Mouse (Mus musculus) myocyte (in vitro differentiated cells): ENCODE data around the gene Tmem176a. TPM values are rescaled to one million over a fixed set of nuclear protein-coding genes. Genes with fewer than 3 reads are reported as not detected.
"Not testable (repeated sequence)": the region's sequence is repeated elsewhere in the genome, so short reads cannot be mapped to it uniquely, and the experiment has no call there.

Experiments used
- H3K27me3 ChIP-seq: one replicate; pipeline ENCODE4 v1.6.1; 2011; ENCODE audit not compliant: control insufficient read depth, insufficient read depth, insufficient read length
- H3K36me3 ChIP-seq: one replicate; pipeline ENCODE4 v1.6.1; 2011; ENCODE audit not compliant: control insufficient read depth, insufficient read depth
- H3K4me2 ChIP-seq: one replicate; pipeline ENCODE4 v1.6.1; 2011; ENCODE audit warnings: low read depth, control low read depth
- H3K4me3 ChIP-seq: one replicate; pipeline ENCODE4 v1.5.1; 2011; ENCODE audit warnings: mild to moderate bottlenecking, control low read depth, moderate library complexity
- H3K79me2 ChIP-seq: one replicate; pipeline ENCODE4 v1.6.1; 2011; ENCODE audit not compliant: control insufficient read depth, insufficient read depth
- H3ac ChIP-seq: one replicate; pipeline ENCODE4 v1.6.1; 2011; ENCODE audit not compliant: control insufficient read depth, insufficient read length
- CEBPB ChIP-seq: IDR thresholded peaks from 2 replicates; pipeline ENCODE4 v1.6.1; 2011; ENCODE audit warnings: mild to moderate bottlenecking, moderate library complexity; ENCODE audit not compliant: poor library complexity, insufficient read depth, severe bottlenecking
- E2F4 ChIP-seq: IDR thresholded peaks from one replicate; pipeline ENCODE4 v1.6.1; 2011; ENCODE audit warnings: mild to moderate bottlenecking, control low read depth, moderate library complexity; ENCODE audit not compliant: insufficient read depth
- MAX ChIP-seq: IDR thresholded peaks from one replicate; pipeline ENCODE4 v1.6.1; 2011; ENCODE audit warnings: low read depth, mild to moderate bottlenecking, control low read depth
- MYOD1 ChIP-seq, 3 experiments: IDR thresholded peaks; one replicate each; pipeline ENCODE4 v1.6.1; 2011; ENCODE audit warnings: control low read depth in 2 of 3, low read depth in 2 of 3, mild to moderate bottlenecking in 2 of 3, moderate library complexity in 1 of 3; ENCODE audit not compliant: insufficient read length in 2 of 3, control insufficient read depth in 1 of 3
- MYOG ChIP-seq, 3 experiments: IDR thresholded peaks; one replicate each; pipeline ENCODE4 v1.6.1; 2011; ENCODE audit warnings: control low read depth in 2 of 3, low read depth in 2 of 3, mild to moderate bottlenecking in 2 of 3; ENCODE audit not compliant: insufficient read length in 2 of 3, control insufficient read depth in 1 of 3, insufficient read depth in 1 of 3
- POLR2A ChIP-seq: IDR thresholded peaks from one replicate; pipeline ENCODE4 v1.6.1; 2011; ENCODE audit warnings: low read depth, mild to moderate bottlenecking, control low read depth, moderate library complexity; ENCODE audit not compliant: insufficient read length
- POLR2AphosphoS2 ChIP-seq: IDR thresholded peaks from one replicate; pipeline ENCODE4 v1.6.1; 2011; ENCODE audit warnings: low read depth, control low read depth; ENCODE audit not compliant: insufficient read length
- REST ChIP-seq: IDR thresholded peaks from one replicate; pipeline ENCODE4 v1.6.1; 2011; ENCODE audit warnings: mild to moderate bottlenecking, control low read depth, moderate library complexity; ENCODE audit not compliant: insufficient read depth, insufficient read length
- SRF ChIP-seq: IDR thresholded peaks from one replicate; pipeline ENCODE4 v1.6.1; 2011; ENCODE audit warnings: low read depth; ENCODE audit not compliant: control insufficient read depth, insufficient read length
- TCF12 ChIP-seq: IDR thresholded peaks from one replicate; pipeline ENCODE4 v1.6.1; 2011; ENCODE audit warnings: mild to moderate bottlenecking, control low read depth; ENCODE audit not compliant: poor library complexity, insufficient read depth, severe bottlenecking
- TCF3 ChIP-seq: IDR thresholded peaks from one replicate; pipeline ENCODE4 v1.6.1; 2011; ENCODE audit warnings: low read depth, control low read depth; ENCODE audit not compliant: insufficient read length
- USF1 ChIP-seq: IDR thresholded peaks from one replicate; pipeline ENCODE4 v1.6.1; 2011; ENCODE audit warnings: low read depth, mild to moderate bottlenecking, control low read depth, moderate library complexity
- polyA plus RNA-seq: library from polyadenylated mRNA; unstranded; fragments of >200 nt; fragmentation: generic; extraction: Trizol; gene quantifications from one replicate; pipeline ENCODE4 v1.2.1, GENCODE M21; 2012; ENCODE audit warnings: missing spikeins

Gene Tmem176a
- polyA plus RNA-seq, 1 experiment, result 3.0 TPM

DNA sequence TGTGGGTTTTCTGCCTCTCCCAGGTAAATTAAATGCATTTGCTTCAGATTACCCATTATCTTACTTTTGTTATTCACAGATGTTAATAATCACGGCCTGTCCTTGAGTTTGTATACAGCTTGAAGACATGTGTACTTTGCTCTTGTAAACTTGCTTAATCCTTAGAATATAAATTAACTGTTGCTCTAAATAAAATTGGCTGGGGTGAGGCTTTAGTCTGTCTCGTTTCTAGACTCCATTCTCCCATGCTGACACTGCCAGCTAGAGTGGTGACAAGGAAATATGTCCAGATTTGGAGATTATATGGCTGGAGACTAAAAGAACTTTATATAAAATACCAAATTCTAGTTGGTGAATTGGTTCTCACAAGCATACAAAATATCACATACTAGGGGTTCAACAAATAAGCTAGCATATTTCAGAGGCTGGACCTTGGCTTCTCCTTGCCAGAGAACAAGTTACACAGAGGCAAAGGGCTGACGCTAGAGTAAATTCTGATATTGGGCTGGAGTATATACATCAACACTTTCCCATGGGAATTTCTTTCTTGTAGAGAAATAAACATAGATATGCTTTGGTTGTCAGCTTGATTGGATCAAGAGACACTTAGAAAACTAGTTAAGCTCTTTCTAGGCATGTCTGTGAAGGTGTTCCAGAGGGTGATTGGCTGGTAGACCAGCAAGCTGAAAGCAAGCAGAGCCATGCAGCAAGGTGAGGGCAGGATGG, 31.1 kb upstream of the Tmem176a start:
- no peak overlapping the region for H3ac ChIP-seq
- no peak overlapping the region for H3K4me2 ChIP-seq
- H3K79me2 ChIP-seq, result no peaks in the 10 kb centered on the region
- no peak for TF ChIP-seq TCF12
- no peaks in the 10 kb centered on the region for H3K36me3 ChIP-seq
- no peaks in the 10 kb centered on the region for H3K27me3 ChIP-seq
- H3K4me3 ChIP-seq, result no peak overlapping the region

DNA sequence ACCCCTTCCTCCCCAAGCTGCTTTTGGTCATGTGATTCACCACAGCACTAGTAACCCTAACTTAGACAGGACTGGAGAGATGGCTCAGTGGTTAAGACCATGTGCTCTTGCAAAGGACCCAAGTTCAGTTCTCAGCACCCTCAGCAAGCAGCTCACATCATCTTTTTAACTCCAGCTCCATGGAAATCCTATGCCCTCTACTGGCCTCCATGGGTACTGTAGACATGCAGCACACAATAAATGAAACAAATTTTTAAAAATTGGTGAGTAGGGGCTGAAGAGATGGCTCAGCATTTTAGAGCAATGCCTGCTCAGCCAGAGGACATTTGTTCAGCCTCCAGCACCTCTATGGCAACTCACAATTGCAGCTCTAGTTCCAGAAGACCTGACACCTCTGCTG, 25.7 kb upstream of the Tmem176a start:
- Histone ChIP-seq H3K4me2 (no peak overlapping the region), H3K27me3 (no peaks in the 10 kb centered on the region), H3K79me2 (no peaks in the 10 kb centered on the region), H3ac (no peak overlapping the region), H3K36me3 (no peaks in the 10 kb centered on the region), H3K4me3 (no peak overlapping the region)
- TF ChIP-seq E2F4, result no peak
- TF ChIP-seq CEBPB, result no peak
- no peak for TF ChIP-seq SRF
- TF ChIP-seq MYOD1 (IDR thresholded peaks at IDR 0.05; ENCODE audit: control insufficient read depth in 1 of 3, insufficient read length in 2 of 3, low read depth in 2 of 3), result no peak

DNA sequence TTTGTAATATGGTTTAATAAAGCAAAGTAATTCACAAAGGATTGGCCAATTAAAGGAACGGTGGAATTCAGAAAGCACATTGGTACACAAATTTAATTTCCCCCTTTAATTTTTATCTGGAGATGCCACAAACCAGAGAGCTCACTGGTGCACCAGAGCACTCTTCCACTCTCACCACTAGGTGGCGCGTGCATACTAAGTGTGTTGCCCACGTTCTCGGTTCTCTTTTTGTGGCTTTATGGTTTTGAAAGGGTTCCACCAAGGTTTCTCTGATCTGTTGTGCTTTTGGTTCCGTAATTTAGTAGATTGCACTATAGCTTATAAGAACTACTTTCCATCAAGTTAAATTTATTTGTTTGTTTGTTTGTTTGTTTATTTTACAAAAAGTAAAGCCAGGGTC, 22.9 kb upstream of the Tmem176a start:
- Histone ChIP-seq H3K4me2 (no peak overlapping the region), H3K4me3 (no peak overlapping the region), H3K79me2 (no peaks in the 10 kb centered on the region), H3ac (no peak overlapping the region), H3K36me3 (no peaks in the 10 kb centered on the region), H3K27me3 (no peaks in the 10 kb centered on the region)
- TF ChIP-seq E2F4, result no peak
- TF ChIP-seq MAX, result no peak
- TF ChIP-seq POLR2AphosphoS2, result no peak

DNA sequence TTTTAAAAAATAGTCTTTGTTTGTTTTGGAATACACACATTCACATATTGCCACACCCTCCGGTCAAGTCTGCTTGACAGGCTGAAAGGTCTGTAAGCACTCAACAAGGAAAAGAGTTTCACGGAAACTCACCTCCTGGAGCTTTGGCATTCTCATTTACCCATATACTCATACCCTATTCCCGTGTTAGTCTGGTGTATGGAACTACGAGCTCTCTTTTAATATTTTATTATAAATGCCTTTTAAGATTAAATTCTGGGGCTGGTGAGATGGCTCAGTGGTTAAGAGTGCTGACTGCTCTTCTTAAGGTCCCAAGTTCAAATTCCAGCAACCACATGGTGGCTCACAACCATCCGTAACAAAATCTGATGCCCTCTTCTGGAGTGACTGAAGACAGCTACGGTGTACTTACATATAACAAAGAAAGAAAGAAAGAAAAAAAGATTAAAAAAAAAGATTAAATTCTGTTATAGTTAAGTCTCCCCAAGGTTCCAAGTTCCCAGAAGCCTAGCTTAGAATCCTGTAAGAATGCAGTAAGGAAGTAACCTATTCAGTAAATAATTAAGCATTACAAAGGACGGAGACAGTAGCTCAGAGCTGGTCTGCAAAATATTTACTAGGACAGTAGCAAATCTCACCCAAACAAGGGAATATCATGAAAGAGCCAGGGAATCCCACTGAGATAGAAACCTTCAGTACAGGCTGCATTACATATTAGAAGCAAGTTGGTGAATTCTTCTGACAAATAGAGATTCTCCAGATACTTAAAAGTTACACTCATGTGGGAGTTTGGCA, 18.5 kb upstream of the Tmem176a start:
- H3K27me3 ChIP-seq, H3K36me3 ChIP-seq, H3K4me3 ChIP-seq, H3K79me2 ChIP-seq, H3ac ChIP-seq, H3K4me2 ChIP-seq: not testable (repeated sequence)

DNA sequence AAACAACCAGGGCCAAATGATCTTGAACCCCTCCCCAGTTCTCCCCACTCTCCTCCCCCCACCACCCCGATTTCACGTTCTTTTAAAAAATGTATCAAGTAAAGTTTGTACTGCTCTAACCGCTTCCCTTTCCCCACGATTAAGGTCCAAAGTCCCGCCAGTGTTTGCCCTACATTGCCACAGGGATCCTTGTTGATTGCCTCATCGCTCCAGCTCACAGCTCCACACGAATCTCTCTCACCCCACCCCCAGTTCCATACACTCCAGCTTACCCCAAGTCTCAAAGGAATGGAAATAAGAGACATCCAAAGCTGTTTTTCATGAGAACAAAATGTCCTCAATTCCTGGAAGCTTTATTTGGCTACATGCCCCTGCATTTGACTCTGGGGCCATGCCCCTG, 15.7 kb upstream of the Tmem176a start:
- no peak for TF ChIP-seq REST
- TF ChIP-seq POLR2AphosphoS2, result no peak
- no peak for TF ChIP-seq MAX
- TF ChIP-seq CEBPB, result no peak
- TF ChIP-seq MYOG (IDR thresholded peaks at IDR 0.05; ENCODE audit: control insufficient read depth in 1 of 3, insufficient read depth in 1 of 3, insufficient read length in 2 of 3, low read depth in 2 of 3), result no peak
- no peak for TF ChIP-seq SRF
- no peak for TF ChIP-seq TCF3
- TF ChIP-seq MYOD1 (IDR thresholded peaks at IDR 0.05; ENCODE audit: control insufficient read depth in 1 of 3, insufficient read length in 2 of 3, low read depth in 2 of 3), result no peak
- no peak for TF ChIP-seq TCF12
- no peak for TF ChIP-seq POLR2A
- TF ChIP-seq E2F4, result no peak
- no peak for TF ChIP-seq USF1
- no peak overlapping the region for H3K4me2 ChIP-seq
- no peaks in the 10 kb centered on the region for H3K36me3 ChIP-seq
- no peak overlapping the region for H3ac ChIP-seq
- no peaks in the 10 kb centered on the region for H3K27me3 ChIP-seq
- H3K79me2 ChIP-seq, result no peaks in the 10 kb centered on the region
- no peak overlapping the region for H3K4me3 ChIP-seq

DNA sequence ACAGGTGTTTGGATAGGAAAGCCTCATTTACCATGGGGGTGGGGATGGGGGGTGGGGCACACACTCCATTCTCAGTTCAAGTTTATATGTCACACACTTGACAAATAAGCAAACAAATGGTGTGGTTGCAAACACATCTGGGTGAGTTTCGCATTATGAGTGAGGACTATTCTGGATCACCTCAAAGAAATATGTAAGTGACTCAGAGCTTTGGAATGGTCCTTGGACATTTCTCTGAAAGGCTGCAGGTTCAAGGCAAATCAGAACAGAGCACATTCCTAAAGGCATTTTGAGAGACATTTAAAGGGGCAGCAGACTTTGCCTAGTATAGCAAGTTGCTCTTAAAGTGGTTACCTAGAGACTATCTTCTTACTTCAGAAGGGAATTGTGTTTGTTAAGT, 11.7 kb upstream of the Tmem176a start:
- Histone ChIP-seq H3K4me2 (no peak overlapping the region), H3K79me2 (no peaks in the 10 kb centered on the region), H3K36me3 (no peaks in the 10 kb centered on the region), H3K4me3 (no peak overlapping the region), H3K27me3 (no peaks in the 10 kb centered on the region), H3ac (no peak overlapping the region)
- TF ChIP-seq REST, result no peak
- no peak for TF ChIP-seq MYOG (IDR thresholded peaks at IDR 0.05; ENCODE audit: control insufficient read depth in 1 of 3, insufficient read depth in 1 of 3, insufficient read length in 2 of 3, low read depth in 2 of 3)
- no peak for TF ChIP-seq TCF3
- TF ChIP-seq MYOD1 (IDR thresholded peaks at IDR 0.05; ENCODE audit: control insufficient read depth in 1 of 3, insufficient read length in 2 of 3, low read depth in 2 of 3), result no peak
- no peak for TF ChIP-seq POLR2A
- no peak for TF ChIP-seq POLR2AphosphoS2
- no peak for TF ChIP-seq USF1
- no peak for TF ChIP-seq E2F4
- TF ChIP-seq MAX, result no peak
- TF ChIP-seq SRF, result no peak
- no peak for TF ChIP-seq TCF12
- no peak for TF ChIP-seq CEBPB
